Mouse (Mus musculus): ENCODE measurements at regions not wholly inside any gene's neighbourhood (a gene's known extent, or its start where the extent isn't known, plus 50 kb on each side); places are given as distances from the start of the nearest gene placed in this dataset.

- no peak overlapping the region for H3K4me3 ChIP-seq (ENCODE audit: low read length)
- no peaks in the 10 kb centered on the region for H3K4me1 ChIP-seq (ENCODE audit: control insufficient read depth, insufficient read depth, low read length)
- WGBS, result 43% methylated on average over 1 of the region's 1 CpGs
- H3K27ac ChIP-seq (ENCODE audit: low read length), result no peak overlapping the region
- H3K36me3 ChIP-seq (ENCODE audit: control insufficient read depth, insufficient read depth, low read length), result no peaks in the 10 kb centered on the region
- no peaks in the 10 kb centered on the region for H3K27me3 ChIP-seq (replicated peaks; ENCODE audit: control insufficient read depth, insufficient read depth, low read length)
- no peaks in the 10 kb centered on the region for H3K9me3 ChIP-seq (ENCODE audit: control insufficient read depth, low read length)
- H3K9ac ChIP-seq (ENCODE audit: low read depth, low read length), result no peak overlapping the region
- no peak for ATAC-seq
- no peak overlapping the region for H3K4me2 ChIP-seq (ENCODE audit: low read depth, low read length)
Observed at GRCm38 (mm10) chr3:156208420-156208819, 353.2 kb upstream of the Negr1 start.

GRCm38 (mm10) chr3:156210827-156211226 lies 350.8 kb upstream of the Negr1 start:
- no peaks in the 10 kb centered on the region for H3K9me3 ChIP-seq (ENCODE audit: control insufficient read depth, low read length)
- H3K4me3 ChIP-seq (ENCODE audit: low read length), result no peak overlapping the region
- H3K4me1 ChIP-seq (ENCODE audit: control insufficient read depth, insufficient read depth, low read length), result no peaks in the 10 kb centered on the region
- no peak overlapping the region for H3K4me2 ChIP-seq (ENCODE audit: low read depth, low read length)
- ATAC-seq, result no peak
- WGBS, result 84% methylated on average over 4 of the region's 4 CpGs
- H3K27ac ChIP-seq (ENCODE audit: low read length), result no peak overlapping the region
- H3K36me3 ChIP-seq (ENCODE audit: control insufficient read depth, insufficient read depth, low read length), result no peaks in the 10 kb centered on the region
- H3K27me3 ChIP-seq (replicated peaks; ENCODE audit: control insufficient read depth, insufficient read depth, low read length), result no peaks in the 10 kb centered on the region
- H3K9ac ChIP-seq (ENCODE audit: low read depth, low read length), result no peak overlapping the region

GRCm38 (mm10) chr3:156214823-156215222 lies 346.8 kb upstream of the Negr1 start:
- no peak for ATAC-seq

GRCm38 (mm10) chr3:156232111-156232510 lies 329.5 kb upstream of the Negr1 start:
- ATAC-seq, result no peak
- no peaks in the 10 kb centered on the region for H3K4me1 ChIP-seq (ENCODE audit: control insufficient read depth, insufficient read depth, low read length)
- H3K9me3 ChIP-seq (ENCODE audit: control insufficient read depth, low read length), result no peaks in the 10 kb centered on the region
- no peaks in the 10 kb centered on the region for H3K27me3 ChIP-seq (replicated peaks; ENCODE audit: control insufficient read depth, insufficient read depth, low read length)
- no peaks in the 10 kb centered on the region for H3K36me3 ChIP-seq (ENCODE audit: control insufficient read depth, insufficient read depth, low read length)
- H3K9ac ChIP-seq (ENCODE audit: low read depth, low read length), result no peak overlapping the region
- no peak overlapping the region for H3K4me3 ChIP-seq (ENCODE audit: low read length)
- H3K27ac ChIP-seq (ENCODE audit: low read length), result no peak overlapping the region
- no peak overlapping the region for H3K4me2 ChIP-seq (ENCODE audit: low read depth, low read length)
- WGBS, result 83% methylated on average over 2 of the region's 2 CpGs

More at GRCm38 (mm10) chr3:156214823-156215222, 346.8 kb upstream of the Negr1 start:
- H3K4me3 ChIP-seq (ENCODE audit: low read length), result no peak overlapping the region
- WGBS, result 26% methylated on average over 1 of the region's 1 CpGs
- no peaks in the 10 kb centered on the region for H3K27me3 ChIP-seq (replicated peaks; ENCODE audit: control insufficient read depth, insufficient read depth, low read length)
- H3K9me3 ChIP-seq (ENCODE audit: control insufficient read depth, low read length), result no peaks in the 10 kb centered on the region
- no peak overlapping the region for H3K9ac ChIP-seq (ENCODE audit: low read depth, low read length)
- no peaks in the 10 kb centered on the region for H3K4me1 ChIP-seq (ENCODE audit: control insufficient read depth, insufficient read depth, low read length)
- no peak overlapping the region for H3K4me2 ChIP-seq (ENCODE audit: low read depth, low read length)
- no peak overlapping the region for H3K27ac ChIP-seq (ENCODE audit: low read length)
- H3K36me3 ChIP-seq (ENCODE audit: control insufficient read depth, insufficient read depth, low read length), result no peaks in the 10 kb centered on the region

- Histone ChIP-seq H3K36me3 (ENCODE audit: control insufficient read depth, insufficient read depth, low read length) (no peaks in the 10 kb centered on the region), H3K4me2 (ENCODE audit: low read depth, low read length) (no peak overlapping the region), H3K9me3 (ENCODE audit: control insufficient read depth, low read length) (no peaks in the 10 kb centered on the region), H3K27ac (ENCODE audit: low read length) (no peak overlapping the region), H3K4me1 (ENCODE audit: control insufficient read depth, insufficient read depth, low read length) (no peaks in the 10 kb centered on the region), H3K4me3 (ENCODE audit: low read length) (no peak overlapping the region), H3K9ac (ENCODE audit: low read depth, low read length) (no peak overlapping the region), H3K27me3 (replicated peaks; ENCODE audit: control insufficient read depth, insufficient read depth, low read length) (no peaks in the 10 kb centered on the region)
- 79% methylated on average over 4 of the region's 4 CpGs for WGBS
- ATAC-seq, result no peak
Observed at GRCm38 (mm10) chr3:156235955-156236354, 325.6 kb upstream of the Negr1 start.

- ATAC-seq, result no peak
- Histone ChIP-seq H3K27ac (ENCODE audit: low read length) (no peak overlapping the region), H3K9me3 (ENCODE audit: control insufficient read depth, low read length) (no peaks in the 10 kb centered on the region), H3K36me3 (ENCODE audit: control insufficient read depth, insufficient read depth, low read length) (no peaks in the 10 kb centered on the region), H3K4me2 (ENCODE audit: low read depth, low read length) (no peak overlapping the region), H3K27me3 (replicated peaks; ENCODE audit: control insufficient read depth, insufficient read depth, low read length) (no peaks in the 10 kb centered on the region), H3K9ac (ENCODE audit: low read depth, low read length) (no peak overlapping the region), H3K4me3 (ENCODE audit: low read length) (no peak overlapping the region), H3K4me1 (ENCODE audit: control insufficient read depth, insufficient read depth, low read length) (no peaks in the 10 kb centered on the region)
- 73% methylated on average over 6 of the region's 6 CpGs for WGBS
Observed at GRCm38 (mm10) chr3:156252256-156252861, 309.2 kb upstream of the Negr1 start.

- Histone ChIP-seq H3K9me3 (ENCODE audit: control insufficient read depth, low read length) (no peaks in the 10 kb centered on the region), H3K4me1 (ENCODE audit: control insufficient read depth, insufficient read depth, low read length) (no peaks in the 10 kb centered on the region), H3K4me2 (ENCODE audit: low read depth, low read length) (no peak overlapping the region), H3K36me3 (ENCODE audit: control insufficient read depth, insufficient read depth, low read length) (no peaks in the 10 kb centered on the region), H3K9ac (ENCODE audit: low read depth, low read length) (no peak overlapping the region), H3K27me3 (replicated peaks; ENCODE audit: control insufficient read depth, insufficient read depth, low read length) (no peaks in the 10 kb centered on the region), H3K27ac (ENCODE audit: low read length) (no peak overlapping the region), H3K4me3 (ENCODE audit: low read length) (no peak overlapping the region)
- ATAC-seq, result no peak
- 69% methylated on average over 7 of the region's 7 CpGs for WGBS
Observed at GRCm38 (mm10) chr3:156253172-156253934, 308.2 kb upstream of the Negr1 start.

- Histone ChIP-seq H3K9ac (ENCODE audit: low read depth, low read length) (no peak overlapping the region), H3K9me3 (ENCODE audit: control insufficient read depth, low read length) (no peaks in the 10 kb centered on the region), H3K27ac (ENCODE audit: low read length) (no peak overlapping the region), H3K36me3 (ENCODE audit: control insufficient read depth, insufficient read depth, low read length) (no peaks in the 10 kb centered on the region), H3K4me1 (ENCODE audit: control insufficient read depth, insufficient read depth, low read length) (no peaks in the 10 kb centered on the region), H3K27me3 (replicated peaks; ENCODE audit: control insufficient read depth, insufficient read depth, low read length) (no peaks in the 10 kb centered on the region), H3K4me3 (ENCODE audit: low read length) (no peak overlapping the region), H3K4me2 (ENCODE audit: low read depth, low read length) (no peak overlapping the region)
- peak; percentile 82 for ATAC-seq
- 65% methylated on average over 7 of the region's 7 CpGs for whole genome bisulfite sequencing
Observed at GRCm38 (mm10) chr3:156256719-156257118, 304.9 kb upstream of the Negr1 start.

- Histone ChIP-seq H3K36me3 (ENCODE audit: control insufficient read depth, insufficient read depth, low read length) (no peaks in the 10 kb centered on the region), H3K4me2 (ENCODE audit: low read depth, low read length) (no peak overlapping the region), H3K9me3 (ENCODE audit: control insufficient read depth, low read length) (no peaks in the 10 kb centered on the region), H3K27ac (ENCODE audit: low read length) (no peak overlapping the region), H3K9ac (ENCODE audit: low read depth, low read length) (no peak overlapping the region), H3K4me3 (ENCODE audit: low read length) (no peak overlapping the region), H3K4me1 (ENCODE audit: control insufficient read depth, insufficient read depth, low read length) (no peaks in the 10 kb centered on the region), H3K27me3 (replicated peaks; ENCODE audit: control insufficient read depth, insufficient read depth, low read length) (no peaks in the 10 kb centered on the region)
- ATAC-seq, result no peak
- WGBS, result 87% methylated on average over 6 of the region's 6 CpGs
Observed at GRCm38 (mm10) chr3:156264654-156265053, 296.9 kb upstream of the Negr1 start.

Measured in intestine, embryonic 16.5 days (tissue).